Mouse (Mus musculus) intestine, postnatal 0 days (tissue): Measurements from ENCODE around the gene 4930524B15Rik. TPM values are rescaled to one million over a fixed set of nuclear protein-coding genes. Genes with fewer than 3 reads are reported as not detected.

Source experiments
- ATAC-seq: fragments of 200-750 bp; cut with Nextera tagmentation; 2 replicates; pipeline ENCODE4 v1.8.0; 2017; ENCODE audit warnings: mild to moderate bottlenecking, moderate TSS enrichment, moderate library complexity
- H3K27ac ChIP-seq: fragments of 300-500 bp; sonication (generic); 2 replicates; pipeline ENCODE4 v1.5.1; 2014; ENCODE audit warnings: mild to moderate bottlenecking, low read depth, low read length, moderate library complexity
- H3K27me3 ChIP-seq: fragments of 300-500 bp; sonication (generic); replicated peaks from 2 replicates; pipeline ENCODE4 v1.6.1; 2014; ENCODE audit warnings: low read length, mixed read lengths; ENCODE audit not compliant: control insufficient read depth, insufficient read depth
- H3K36me3 ChIP-seq: fragments of 300-500 bp; sonication (generic); 2 replicates; pipeline ENCODE4 v1.6.1; 2014; ENCODE audit warnings: mild to moderate bottlenecking, moderate library complexity; ENCODE audit not compliant: control insufficient read depth, insufficient read depth
- H3K4me1 ChIP-seq: fragments of 300-500 bp; sonication (generic); replicated peaks from 2 replicates; pipeline ENCODE4 v1.6.1; 2014; ENCODE audit warnings: antibody characterized with exemption, low read length, mixed read lengths; ENCODE audit not compliant: control insufficient read depth, insufficient read depth
- H3K4me2 ChIP-seq: fragments of 300-500 bp; sonication (generic); replicated peaks from 2 replicates; pipeline ENCODE4 v1.6.1; 2014; ENCODE audit warnings: low read depth, mild to moderate bottlenecking, moderate library complexity
- H3K4me3 ChIP-seq: fragments of 300-500 bp; sonication (generic); 2 replicates; pipeline ENCODE4 v1.5.1; 2014; ENCODE audit warnings: low read depth, low read length
- H3K9ac ChIP-seq: fragments of 300-500 bp; sonication (generic); 2 replicates; pipeline ENCODE4 v1.6.1; 2014; ENCODE audit warnings: mild to moderate bottlenecking, low read depth, low read length
- H3K9me3 ChIP-seq: fragments of 300-500 bp; sonication (generic); 2 replicates; pipeline ENCODE4 v1.6.1; 2016; ENCODE audit warnings: mixed run types; ENCODE audit not compliant: control insufficient read depth
- CTCF ChIP-seq: sonication (generic); IDR thresholded peaks from 2 replicates; pipeline ENCODE4 v1.5.1; 2016; ENCODE audit warnings: low read depth, mild to moderate bottlenecking, control low read depth, antibody characterized with exemption, moderate library complexity
- WGBS: fragments of 180-500 bp; shearing (Covaris S2); extraction: QIAGEN DNeasy Blood & Tissue Kit; methylation state at CpG from one replicate; pipeline ENCODE4 v1.1.7; 2014; 5-methylcytosine and 5-hydroxymethylcytosine counted together
- polyA plus RNA-seq: library from polyadenylated mRNA; unstranded; fragments of >200 nt; fragmentation: Nextera tagmentation; extraction: Ambion mirVana; gene quantifications from 2 replicates; pipeline ENCODE4 v1.2.1, GENCODE M21; 2015

Gene 4930524B15Rik
- polyA plus RNA-seq, 1 experiment from 2014 or later, result 0.26 TPM

- Histone ChIP-seq H3K9me3 (no peaks in the 10 kb centered on the region), H3K27ac (no peak overlapping the region), H3K27me3 (no peaks in the 10 kb centered on the region), H3K9ac (no peak overlapping the region), H3K4me3 (no peak overlapping the region), H3K4me1 (no peaks in the 10 kb centered on the region), H3K4me2 (no peak overlapping the region), H3K36me3 (no peaks in the 10 kb centered on the region)
- no peak for TF ChIP-seq CTCF
- 81% methylated on average over 4 of the region's 4 CpGs for WGBS
- no peak for ATAC-seq
These were observed 47.6 kb downstream of the 4930524B15Rik start for GRCm38 (mm10) chr11:32013014-32013427.

- no peak for TF ChIP-seq CTCF
- Histone ChIP-seq H3K4me1 (no peaks in the 10 kb centered on the region), H3K4me3 (no peak overlapping the region), H3K9ac (no peak overlapping the region), H3K36me3 (no peaks in the 10 kb centered on the region), H3K27me3 (no peaks in the 10 kb centered on the region), H3K4me2 (no peak overlapping the region), H3K27ac (no peak overlapping the region), H3K9me3 (no peaks in the 10 kb centered on the region)
- ATAC-seq, result no peak
- WGBS, result 76% methylated on average over 1 of the region's 1 CpGs
These were observed 48.2 kb downstream of the 4930524B15Rik start for GRCm38 (mm10) chr11:32013561-32013960.

DNA sequence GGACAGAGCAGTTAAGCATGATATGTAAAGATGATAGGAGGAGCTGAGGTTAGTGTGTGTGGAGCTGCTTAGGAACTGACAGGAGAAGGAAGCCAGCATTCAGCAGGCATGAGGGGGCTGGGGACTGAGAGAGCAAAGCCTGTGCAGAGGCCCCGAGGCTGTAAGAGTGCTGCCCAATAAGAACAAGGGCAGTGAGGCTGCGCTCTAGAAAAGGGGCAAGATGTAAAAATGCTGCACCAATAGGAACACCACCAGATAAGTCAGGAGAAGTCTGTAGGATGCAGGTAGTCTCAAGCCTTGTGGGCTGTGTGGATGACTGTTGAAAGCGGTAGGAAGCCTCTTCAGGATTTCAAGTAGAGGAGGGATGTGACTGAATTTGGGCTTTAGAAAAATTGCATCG lies 52.8 kb downstream of the 4930524B15Rik start:
- H3K4me1 ChIP-seq, result no peaks in the 10 kb centered on the region
- no peak for ATAC-seq
- 66% methylated on average over 4 of the region's 4 CpGs for WGBS
- TF ChIP-seq CTCF, result no peak
- H3K27ac ChIP-seq, result no peak overlapping the region
- H3K9me3 ChIP-seq, result no peaks in the 10 kb centered on the region
- H3K4me3 ChIP-seq, result no peak overlapping the region
- H3K4me2 ChIP-seq, result no peak overlapping the region
- H3K36me3 ChIP-seq, result no peaks in the 10 kb centered on the region
- H3K9ac ChIP-seq, result no peak overlapping the region
- H3K27me3 ChIP-seq, result no peaks in the 10 kb centered on the region

- ATAC-seq, result no peak
- 45% methylated on average over 8 of the region's 8 CpGs for WGBS
- TF ChIP-seq CTCF, result no peak
- Histone ChIP-seq H3K36me3 (no peaks in the 10 kb centered on the region), H3K4me2 (no peak overlapping the region), H3K27me3 (no peaks in the 10 kb centered on the region), H3K4me3 (no peak overlapping the region), H3K9ac (no peak overlapping the region), H3K4me1 (no peaks in the 10 kb centered on the region), H3K9me3 (no peaks in the 10 kb centered on the region), H3K27ac (no peak overlapping the region)
These were observed 54.9 kb downstream of the 4930524B15Rik start for GRCm38 (mm10) chr11:32020031-32020965.

- TF ChIP-seq CTCF, result no peak
- no peaks in the 10 kb centered on the region for H3K4me1 ChIP-seq
- H3K9me3 ChIP-seq, result no peaks in the 10 kb centered on the region
- H3K27ac ChIP-seq, result no peak overlapping the region
- 43% methylated on average over 5 of the region's 5 CpGs for WGBS
- H3K36me3 ChIP-seq, result no peaks in the 10 kb centered on the region
- ATAC-seq, result no peak
- no peaks in the 10 kb centered on the region for H3K27me3 ChIP-seq
- no peak overlapping the region for H3K9ac ChIP-seq
- no peak overlapping the region for H3K4me3 ChIP-seq
- no peak overlapping the region for H3K4me2 ChIP-seq
These were observed 61.2 kb downstream of the 4930524B15Rik start for GRCm38 (mm10) chr11:32026634-32027033.

DNA sequence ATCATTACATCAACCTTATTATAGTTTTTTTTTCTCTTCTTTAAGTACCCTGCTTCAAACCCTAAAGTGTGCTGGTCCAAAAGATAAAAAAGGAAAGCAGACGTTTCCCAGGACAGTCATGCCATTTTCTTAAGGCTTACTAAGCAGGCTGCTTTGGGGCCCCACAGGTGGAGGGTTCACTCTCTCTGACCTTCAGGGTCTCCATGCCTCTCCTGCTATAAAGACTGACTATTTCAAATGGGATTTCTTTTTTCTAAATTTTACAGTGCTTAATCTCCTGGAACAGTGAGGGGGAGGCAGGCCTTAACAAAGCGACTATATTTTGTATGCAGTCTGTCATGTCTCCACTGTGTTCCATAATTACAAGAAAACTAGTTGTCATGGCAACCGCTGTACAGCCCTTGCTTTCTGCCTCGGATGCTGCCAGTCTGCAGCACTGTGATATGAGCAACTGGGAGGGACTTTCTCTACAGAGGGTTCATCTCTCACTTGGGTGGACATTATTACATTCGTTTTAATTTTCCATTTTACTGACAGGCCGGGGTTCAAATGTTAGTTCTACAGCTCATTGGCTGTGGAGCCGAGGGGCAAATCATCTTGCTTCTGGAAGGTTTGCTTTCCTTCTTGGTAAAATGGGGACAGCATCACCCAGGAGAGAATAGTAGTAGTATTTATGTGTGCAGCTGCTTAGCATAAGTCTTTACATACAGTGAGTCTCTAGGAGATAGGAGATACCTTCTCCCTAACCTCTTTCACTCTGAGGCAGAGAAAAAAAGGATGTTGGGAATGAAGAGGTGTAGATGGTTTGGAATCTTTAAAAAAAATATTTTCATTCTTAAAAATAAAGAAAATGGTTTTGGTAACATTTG lies 62.3 kb downstream of the 4930524B15Rik start:
- H3K27ac ChIP-seq, result no peak overlapping the region
- no peak overlapping the region for H3K4me3 ChIP-seq
- no peaks in the 10 kb centered on the region for H3K27me3 ChIP-seq
- ATAC-seq, result no peak
- no peak for TF ChIP-seq CTCF
- no peaks in the 10 kb centered on the region for H3K9me3 ChIP-seq
- 72% methylated on average over 7 of the region's 7 CpGs for WGBS
- H3K4me2 ChIP-seq, result no peak overlapping the region
- H3K36me3 ChIP-seq, result no peaks in the 10 kb centered on the region
- H3K9ac ChIP-seq, result no peak overlapping the region
- no peaks in the 10 kb centered on the region for H3K4me1 ChIP-seq
